Mouse (Mus musculus) megakaryocyte progenitor cell, adult 5-6 weeks (primary cell): Measurements from ENCODE around the gene Tff1. TPM values are rescaled to one million over a fixed set of nuclear protein-coding genes. Genes with fewer than 3 reads are reported as not detected.

Source experiments
- ATAC-seq: replicated peaks from 2 replicates; pipeline ENCODE4 v1.8.0; 2016; ENCODE audit warnings: mild to moderate bottlenecking, moderate TSS enrichment, inconsistent platforms; ENCODE audit not compliant: poor library complexity
- total RNA-seq, 2 experiments: library from RNA; stranded (forward) in 1 of 2; stranded (reverse) in 1 of 2; fragments of 157-497, 149-512 nt in 1 of 2; fragments of 200-1000 nt in 1 of 2; gene quantifications; 2 replicates each; pipeline versions ENCODE4 v1.2.3 to v1.2.4; 2015 to 2017

Gene Tff1
- total RNA-seq, 2 experiments from 2014 or later = not detected

GRCm38 (mm10) chr17:31157921-31158320, 7.2 kb downstream of the Tff1 start:
- ATAC-seq = no peak

DNA sequence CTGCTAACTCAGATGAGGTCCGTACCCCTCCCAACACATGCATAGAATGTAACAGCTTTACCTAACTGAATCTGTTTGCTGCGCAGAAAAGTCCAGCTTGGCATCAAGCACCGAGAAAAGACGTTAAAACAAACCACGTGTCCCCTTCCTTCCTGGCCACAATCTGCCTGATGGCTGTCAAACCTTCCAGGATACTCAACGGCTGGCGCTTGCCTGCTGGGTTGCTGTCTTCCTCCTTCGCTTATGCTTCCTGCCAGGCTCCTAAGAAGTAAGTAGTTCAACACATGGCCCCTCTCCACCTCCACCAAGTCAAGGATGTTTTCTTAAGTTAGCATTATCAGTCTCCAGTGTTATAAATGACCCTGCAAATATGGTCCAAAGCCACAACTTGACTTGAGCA, 11.3 kb downstream of the Tff1 start:
- no peak for ATAC-seq

GRCm38 (mm10) chr17:31152966-31153499, 12.0 kb downstream of the Tff1 start:
- ATAC-seq = no peak

- no peak for ATAC-seq
Observed at GRCm38 (mm10) chr17:31152512-31152911, 12.6 kb downstream of the Tff1 start.

GRCm38 (mm10) chr17:31145998-31146397, 19.1 kb downstream of the Tff1 start:
- no peak for ATAC-seq

DNA sequence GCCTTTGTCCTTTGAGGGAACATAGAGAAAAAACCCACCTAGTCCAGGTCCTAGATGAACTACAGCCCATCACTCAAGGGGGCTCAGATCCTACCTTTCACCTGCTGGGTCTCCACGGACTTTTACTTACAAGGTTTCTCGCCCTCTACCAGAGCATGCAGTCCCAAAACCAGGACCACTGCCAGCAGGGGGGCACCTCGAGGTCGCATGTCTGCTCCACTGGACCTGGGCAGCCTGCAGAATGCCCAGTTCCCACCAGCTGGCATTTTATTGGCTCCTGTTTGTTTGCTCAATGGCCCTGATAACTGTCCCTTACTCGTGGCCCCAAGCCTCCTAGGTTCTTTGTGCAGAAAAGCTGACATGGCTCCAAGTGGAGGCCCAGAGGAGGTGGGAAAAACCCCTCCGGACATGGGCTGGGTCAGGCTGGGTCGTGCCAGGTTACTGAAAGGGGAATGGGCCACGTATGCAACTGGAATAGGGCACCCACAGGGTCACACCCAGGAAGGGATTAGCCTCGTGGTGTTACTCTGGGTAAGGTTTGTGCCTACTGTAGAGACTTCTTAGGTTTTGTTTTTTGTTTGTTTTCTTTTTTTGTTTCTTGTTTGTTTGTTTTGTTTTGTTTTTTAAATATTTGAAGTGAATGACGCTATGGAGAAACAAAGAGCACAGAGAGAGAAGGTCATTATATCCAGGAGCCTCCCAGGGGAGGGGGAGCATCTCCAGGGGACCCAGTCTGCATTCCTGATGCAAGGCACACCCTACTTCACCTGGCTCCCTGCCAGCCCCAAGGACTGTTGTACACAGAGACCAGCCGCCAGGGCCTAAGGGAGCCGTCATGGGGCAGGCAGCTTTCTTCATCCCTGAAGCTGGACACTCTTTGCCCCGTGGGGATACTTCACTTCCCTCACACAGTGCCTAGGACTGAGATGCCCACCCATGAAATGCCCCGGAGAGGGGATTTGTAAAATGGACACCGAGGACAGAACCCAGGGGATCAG, 20.7 kb downstream of the Tff1 start, which contains the start of gene Tff2:
Gene Tff2 (minus strand): TSS at position 243 of the 998 bp plus-strand sequence.
- no peak for ATAC-seq

- ATAC-seq = no peak
Observed at GRCm38 (mm10) chr17:31142116-31142515, 23.0 kb downstream of the Tff1 start.

DNA sequence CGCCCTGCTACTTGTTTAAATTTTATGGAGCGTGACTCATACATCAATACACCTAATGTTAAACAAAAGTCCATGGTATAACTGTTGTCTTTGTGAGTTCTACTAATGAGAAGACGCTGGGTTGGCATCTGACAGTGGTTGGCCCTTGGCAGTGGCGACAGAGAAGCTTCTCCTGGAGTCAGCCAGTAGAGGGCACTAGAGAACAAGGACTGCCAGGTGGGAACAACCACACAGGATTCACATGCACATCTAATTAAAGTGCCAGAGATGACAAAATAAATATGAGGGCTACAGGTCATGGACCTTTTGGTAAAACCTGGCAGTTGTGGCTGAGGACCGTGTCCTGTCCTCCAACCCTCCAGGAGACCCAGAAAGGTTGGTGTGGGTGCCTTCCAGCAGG, 26.7 kb downstream of the Tff1 start:
- ATAC-seq = peak; percentile 91

GRCm38 (mm10) chr17:31136821-31137220, 28.3 kb downstream of the Tff1 start:
- no peak for ATAC-seq

- ATAC-seq = no peak
Observed at GRCm38 (mm10) chr17:31136291-31136690, 28.8 kb downstream of the Tff1 start.

- no peak for ATAC-seq
Observed at GRCm38 (mm10) chr17:31134913-31135312, 30.2 kb downstream of the Tff1 start.

GRCm38 (mm10) chr17:31133776-31134175, 31.3 kb downstream of the Tff1 start:
- ATAC-seq = no peak

- no peak for ATAC-seq
Observed at GRCm38 (mm10) chr17:31131269-31131821, 33.7 kb downstream of the Tff1 start.

DNA sequence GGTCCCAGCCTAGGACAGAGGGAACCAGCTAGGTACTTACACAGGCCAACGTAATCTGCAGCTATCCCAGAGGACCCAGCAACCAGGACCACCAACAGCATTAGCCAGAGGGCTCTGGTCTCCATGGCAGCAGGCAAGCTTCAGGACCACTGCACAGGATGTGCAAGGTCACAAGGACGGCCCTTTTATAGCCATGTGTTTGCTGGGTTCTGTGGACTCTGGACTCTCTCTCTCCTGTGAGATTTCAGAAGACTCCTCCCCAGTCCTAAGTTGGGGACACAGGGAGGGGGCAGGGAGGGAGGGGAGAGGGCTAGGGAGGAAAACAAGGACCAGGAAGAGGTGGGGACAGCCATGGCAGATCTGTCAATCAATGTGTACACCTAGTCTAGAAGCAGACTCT, 35.6 kb downstream of the Tff1 start, which contains the start of gene Tff3:
Gene Tff3 (minus strand): TSS at position 195 of the 400 bp plus-strand sequence.
- no peak for ATAC-seq

DNA sequence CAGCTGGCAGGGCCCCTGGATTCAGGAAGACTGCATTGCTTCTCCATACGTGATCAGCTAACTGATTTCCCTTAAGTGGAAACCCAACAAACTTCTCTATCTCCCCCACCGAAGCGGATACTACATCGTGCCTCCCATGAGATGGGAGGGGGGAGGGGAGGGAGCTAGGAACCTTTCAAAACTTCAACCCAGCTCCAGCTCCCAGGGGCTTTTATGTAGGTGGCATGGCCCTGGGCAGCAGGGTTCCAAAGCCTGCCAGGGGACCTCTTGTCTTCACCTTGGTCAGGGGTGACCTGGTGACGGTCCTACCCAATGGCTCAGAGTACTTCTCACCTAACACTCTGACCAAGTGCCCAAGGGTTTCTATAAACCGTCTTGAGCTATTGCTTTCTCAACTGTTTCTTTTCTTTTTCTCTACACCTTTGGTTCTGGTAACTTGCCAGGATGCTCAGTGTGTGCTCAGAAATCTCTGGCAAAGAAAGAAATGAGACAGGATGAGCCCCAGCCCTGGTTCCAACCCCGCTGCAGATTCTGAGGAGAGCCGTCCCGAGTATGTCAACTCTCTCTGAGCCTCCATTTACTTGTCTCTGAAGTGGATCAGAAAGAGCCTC, 36.3 kb downstream of the Tff1 start:
- no peak for ATAC-seq

- ATAC-seq = no peak
Observed at GRCm38 (mm10) chr17:31125548-31126266, 39.4 kb downstream of the Tff1 start.

DNA sequence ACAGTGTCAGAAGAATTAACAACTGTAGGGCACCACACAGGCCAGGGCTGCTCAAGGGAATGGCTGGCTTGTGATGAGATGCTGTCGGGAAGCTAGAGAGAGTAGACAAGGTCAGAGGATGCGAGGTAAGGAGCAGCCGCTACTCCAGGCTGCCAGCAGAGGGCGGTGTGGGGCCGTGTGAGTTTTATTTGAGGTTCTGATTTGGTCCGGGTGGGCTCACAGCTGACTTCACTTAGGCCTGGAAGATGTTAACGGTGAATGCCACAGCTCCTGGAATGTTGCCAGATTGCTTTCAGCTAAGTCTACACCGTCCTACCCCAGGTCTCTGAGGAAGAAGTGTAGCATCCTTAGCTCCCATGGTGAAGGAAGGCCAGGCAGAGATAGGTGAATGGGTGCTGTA, 43.1 kb downstream of the Tff1 start:
- ATAC-seq = 0 out of 2 replicates have a peak, but pooled peaks have one; percentile 60

GRCm38 (mm10) chr17:31119429-31119828, 45.6 kb downstream of the Tff1 start:
- ATAC-seq = peak; percentile 80

DNA sequence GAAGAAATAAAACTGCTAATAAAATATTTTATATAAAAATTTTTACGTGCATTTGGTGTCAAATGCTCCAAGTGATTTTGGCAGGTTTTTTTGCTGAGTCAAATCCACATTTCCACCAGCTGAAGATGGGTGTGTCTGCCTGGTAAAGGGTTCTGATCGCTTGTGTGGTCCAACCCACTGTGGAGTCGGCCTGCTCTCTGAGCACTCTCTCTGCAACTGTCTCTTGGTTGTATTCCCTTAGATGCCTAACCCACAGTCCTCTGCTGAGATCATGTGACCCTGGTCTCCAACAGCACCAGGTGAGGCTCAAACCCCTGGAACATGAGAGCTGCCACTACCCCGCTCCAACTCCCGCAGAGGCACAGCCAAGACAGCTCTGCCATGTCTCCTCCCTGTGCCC, 47.1 kb downstream of the Tff1 start:
- ATAC-seq = no peak

- ATAC-seq = no peak
Observed at GRCm38 (mm10) chr17:31116063-31116462, 49.0 kb downstream of the Tff1 start.
